Mouse (Mus musculus) kidney, embryonic 14.5 days (tissue): ENCODE measurements around the gene Rnf130. TPM values are rescaled to one million over a fixed set of nuclear protein-coding genes. Genes with fewer than 3 reads are reported as not detected.

Experiments
- ATAC-seq: fragments of 200-750 bp; cut with Nextera tagmentation; 2 replicates; pipeline ENCODE4 v1.8.0; 2017; ENCODE audit warnings: moderate number of reproducible peaks, mild to moderate bottlenecking, moderate TSS enrichment, moderate library complexity; ENCODE audit not compliant: low FRiP score, low TSS enrichment
- H3K27ac ChIP-seq: fragments of 300-500 bp; sonication (generic); 2 replicates; pipeline ENCODE4 v1.5.1; 2014; ENCODE audit warnings: low read depth, mild to moderate bottlenecking, low read length, moderate library complexity, mixed read lengths
- H3K27me3 ChIP-seq: fragments of 300-500 bp; sonication (generic); 2 replicates; pipeline ENCODE4 v1.6.1; 2014; ENCODE audit warnings: mild to moderate bottlenecking, low read length; ENCODE audit not compliant: control insufficient read depth, insufficient read depth
- H3K36me3 ChIP-seq: fragments of 300-500 bp; sonication (generic); 2 replicates; pipeline ENCODE4 v1.6.1; 2014; ENCODE audit warnings: low read length, mixed read lengths; ENCODE audit not compliant: control insufficient read depth, insufficient read depth
- H3K4me1 ChIP-seq: fragments of 300-500 bp; sonication (generic); 2 replicates; pipeline ENCODE4 v1.6.1; 2014; ENCODE audit warnings: low read length, mixed read lengths; ENCODE audit not compliant: control insufficient read depth, insufficient read depth
- H3K4me2 ChIP-seq: fragments of 300-500 bp; sonication (generic); replicated peaks from 2 replicates; pipeline ENCODE4 v1.6.1; 2014; ENCODE audit warnings: low read depth, mild to moderate bottlenecking, low read length
- H3K4me3 ChIP-seq: fragments of 300-500 bp; sonication (generic); 2 replicates; pipeline ENCODE4 v1.5.1; 2014; ENCODE audit warnings: mild to moderate bottlenecking, low read length
- H3K9ac ChIP-seq: fragments of 300-500 bp; sonication (generic); 2 replicates; pipeline ENCODE4 v1.6.1; 2014; ENCODE audit warnings: low read depth, mild to moderate bottlenecking, low read length, moderate library complexity
- H3K9me3 ChIP-seq: fragments of 300-500 bp; sonication (generic); 2 replicates; pipeline ENCODE4 v1.6.1; 2016; ENCODE audit warnings: low read length; ENCODE audit not compliant: control insufficient read depth
- WGBS: fragments of 180-500 bp; shearing (Covaris S2); extraction: QIAGEN DNeasy Blood & Tissue Kit; methylation state at CpG from one replicate; pipeline ENCODE4 v1.1.7; 2014; 5-methylcytosine and 5-hydroxymethylcytosine counted together
- polyA plus RNA-seq: library from polyadenylated mRNA; unstranded; fragments of >200 nt; fragmentation: Nextera tagmentation; extraction: Ambion mirVana; gene quantifications from 2 replicates; pipeline ENCODE4 v1.2.1, GENCODE M21; 2014

The Rnf130 gene
- polyA plus RNA-seq = 69.3 and 71.2 TPM in 2 replicates

GRCm38 (mm10) chr11:50024833-50025720, at the start of gene Rnf130:
Gene Rnf130 (plus strand): TSS chr11:50025346.
- Histone ChIP-seq H3K36me3 (no peaks in the 10 kb centered on the region), H3K9ac (peak within 1 kb of the TSS; percentile 97), H3K4me3 (peak within 1 kb of the TSS; percentile 90), H3K27ac (peak within 1 kb of the TSS; percentile 84), H3K4me1 (peaks cover 9% of the 10 kb centered on the region; the same call in 1 of the 2 replicates), H3K9me3 (no peaks in the 10 kb centered on the region), H3K4me2 (peak within 1 kb of the TSS; percentile 91), H3K27me3 (no peaks in the 10 kb centered on the region)
- WGBS = under 1% methylated on average over 88 of the region's 129 CpGs
- ATAC-seq = peak; percentile 94

- 78% methylated on average over 10 of the region's 10 CpGs for WGBS
- Histone ChIP-seq H3K9ac (no peak overlapping the region), H3K27ac (no peak overlapping the region), H3K27me3 (no peaks in the 10 kb centered on the region), H3K36me3 (no peaks in the 10 kb centered on the region), H3K4me1 (no peaks in the 10 kb centered on the region), H3K4me2 (no peak overlapping the region), H3K9me3 (no peaks in the 10 kb centered on the region), H3K4me3 (no peak overlapping the region)
- ATAC-seq = no peak
These were observed 47.1 kb upstream of the Rnf130 start for GRCm38 (mm10) chr11:49977963-49978568.

GRCm38 (mm10) chr11:49978935-49979334, 46.2 kb upstream of the Rnf130 start:
- Histone ChIP-seq H3K36me3 (no peaks in the 10 kb centered on the region), H3K9me3 (no peaks in the 10 kb centered on the region), H3K9ac (no peak overlapping the region), H3K27me3 (no peaks in the 10 kb centered on the region), H3K4me2 (no peak overlapping the region), H3K4me1 (no peaks in the 10 kb centered on the region), H3K27ac (no peak overlapping the region), H3K4me3 (no peak overlapping the region)
- ATAC-seq = no peak
- 95% methylated on average over 8 of the region's 8 CpGs for WGBS

- H3K4me1 ChIP-seq = no peaks in the 10 kb centered on the region
- H3K9ac ChIP-seq = no peak overlapping the region
- 78% methylated on average over 6 of the region's 6 CpGs for WGBS
- ATAC-seq = no peak
- no peaks in the 10 kb centered on the region for H3K36me3 ChIP-seq
- H3K4me3 ChIP-seq = no peak overlapping the region
- H3K9me3 ChIP-seq = no peaks in the 10 kb centered on the region
- no peaks in the 10 kb centered on the region; the same call in 1 of the 2 replicates for H3K27me3 ChIP-seq
- no peak overlapping the region for H3K4me2 ChIP-seq
- no peak overlapping the region for H3K27ac ChIP-seq
These were observed 44.4 kb upstream of the Rnf130 start for GRCm38 (mm10) chr11:49980681-49981235.

GRCm38 (mm10) chr11:49981321-49981963, 43.7 kb upstream of the Rnf130 start:
- Histone ChIP-seq H3K27me3 (no peaks in the 10 kb centered on the region; the same call in 1 of the 2 replicates), H3K4me1 (no peaks in the 10 kb centered on the region), H3K36me3 (no peaks in the 10 kb centered on the region), H3K4me2 (no peak overlapping the region), H3K4me3 (no peak overlapping the region), H3K9me3 (no peaks in the 10 kb centered on the region), H3K9ac (no peak overlapping the region), H3K27ac (no peak overlapping the region)
- no peak for ATAC-seq
- 73% methylated on average over 7 of the region's 7 CpGs for WGBS

- WGBS = 91% methylated on average over 4 of the region's 4 CpGs
- no peak overlapping the region for H3K9ac ChIP-seq
- no peaks in the 10 kb centered on the region for H3K9me3 ChIP-seq
- H3K27me3 ChIP-seq = no peaks in the 10 kb centered on the region; the same call in 1 of the 2 replicates
- no peak overlapping the region for H3K27ac ChIP-seq
- no peaks in the 10 kb centered on the region for H3K36me3 ChIP-seq
- H3K4me3 ChIP-seq = no peak overlapping the region
- H3K4me1 ChIP-seq = no peaks in the 10 kb centered on the region
- no peak overlapping the region for H3K4me2 ChIP-seq
- no peak for ATAC-seq
These were observed 43.1 kb upstream of the Rnf130 start for GRCm38 (mm10) chr11:49982094-49982493.

GRCm38 (mm10) chr11:49982881-49983280, 42.3 kb upstream of the Rnf130 start:
- Histone ChIP-seq H3K4me3 (no peak overlapping the region), H3K4me1 (no peaks in the 10 kb centered on the region), H3K9me3 (no peaks in the 10 kb centered on the region), H3K4me2 (no peak overlapping the region), H3K36me3 (no peaks in the 10 kb centered on the region), H3K9ac (no peak overlapping the region), H3K27me3 (no peaks in the 10 kb centered on the region; the same call in 1 of the 2 replicates), H3K27ac (no peak overlapping the region)
- no peak for ATAC-seq
- 41% methylated on average over 4 of the region's 4 CpGs for WGBS

GRCm38 (mm10) chr11:49983875-49984552, 41.1 kb upstream of the Rnf130 start:
- H3K4me1 ChIP-seq = no peaks in the 10 kb centered on the region
- H3K36me3 ChIP-seq = no peaks in the 10 kb centered on the region
- WGBS = 64% methylated on average over 4 of the region's 4 CpGs
- H3K4me3 ChIP-seq = no peak overlapping the region
- H3K4me2 ChIP-seq = no peak overlapping the region
- no peak for ATAC-seq
- H3K9me3 ChIP-seq = no peaks in the 10 kb centered on the region
- no peak overlapping the region for H3K27ac ChIP-seq
- no peaks in the 10 kb centered on the region; the same call in 1 of the 2 replicates for H3K27me3 ChIP-seq
- no peak overlapping the region for H3K9ac ChIP-seq
